21 mouse cellular contexts compared by ENCODE assay signal in the genomic region with DNA sequence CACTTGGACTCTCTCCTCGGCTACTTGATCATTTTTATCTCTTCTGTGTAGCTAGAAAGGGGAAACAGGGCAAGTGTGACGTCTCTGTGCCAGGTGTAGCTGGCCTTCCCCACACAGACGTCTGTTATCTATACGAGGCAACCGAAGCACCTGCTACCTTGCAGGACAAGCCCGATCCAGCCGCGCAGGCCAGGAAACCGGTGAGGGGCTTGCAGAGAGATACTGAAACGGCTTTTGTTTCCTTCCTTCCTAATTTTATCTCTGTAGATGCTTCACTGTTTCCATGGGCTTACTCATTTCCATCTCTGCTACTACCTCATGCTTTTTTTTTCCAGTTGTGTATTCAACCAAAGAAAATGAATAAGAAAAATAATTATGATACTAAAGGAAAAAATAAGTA.
DNase-seq lines count a peak whose midpoint lies in the region; ATAC-seq and TF ChIP-seq lines count a peak whose summit lies in the region.
"Had no signal": no experiment of that assay in that cellular context is flagged by ENCODE, and none has a peak within 500 bp of the region (broad histone marks: within the 10 kb centered on the region; RNA-seq: fewer than 3 reads in every experiment).

No protein-coding gene starts in this region.

- H3K27ac ChIP-seq in liver, embryonic 16.5 days (ENCODE audit: low read length): no peak overlapping the region
- no peak overlapping the region for H3K27ac ChIP-seq in midbrain, embryonic 13.5 days
- no peak overlapping the region for H3K27ac ChIP-seq in layer of hippocampus, adult 2 months
- H3K27ac ChIP-seq: embryonic facial prominence, embryonic 13.5 days; forebrain, embryonic 15.5 days; hindbrain, embryonic 12.5 days; kidney, embryonic 15.5 days; neural tube, embryonic 15.5 days; stomach, embryonic 15.5 days had no signal

- H3K4me2 ChIP-seq in liver, embryonic 16.5 days (ENCODE audit: low read depth, low read length): no peak overlapping the region
- H3K4me2 ChIP-seq in midbrain, embryonic 13.5 days (replicated peaks): no peak overlapping the region
- H3K4me2 ChIP-seq: embryonic facial prominence, embryonic 13.5 days; forebrain, embryonic 15.5 days; heart, embryonic 11.5 days; hindbrain, embryonic 12.5 days; kidney, embryonic 15.5 days; neural tube, embryonic 15.5 days; stomach, embryonic 15.5 days had no signal

- H3K4me1 ChIP-seq in liver, embryonic 16.5 days (ENCODE audit: control insufficient read depth, low read depth, low read length): peaks cover 3% of the 10 kb centered on the region
- H3K4me1 ChIP-seq in midbrain, embryonic 13.5 days (replicated peaks): no peaks in the 10 kb centered on the region
- H3K4me1 ChIP-seq: embryonic facial prominence, embryonic 13.5 days; hindbrain, embryonic 12.5 days; neural tube, embryonic 15.5 days; stomach, embryonic 15.5 days had no signal

- TF ChIP-seq CTCF in layer of hippocampus, adult 2 months (conservative IDR thresholded peaks at IDR 0.05): no peak

- H3K36me3 ChIP-seq in liver, embryonic 16.5 days (ENCODE audit: control insufficient read depth, insufficient read depth): no peaks in the 10 kb centered on the region
- no peaks in the 10 kb centered on the region for H3K36me3 ChIP-seq in midbrain, embryonic 13.5 days
- H3K36me3 ChIP-seq: embryonic facial prominence, embryonic 13.5 days; forebrain, embryonic 15.5 days; hindbrain, embryonic 12.5 days; kidney, embryonic 15.5 days; neural tube, embryonic 15.5 days; stomach, embryonic 15.5 days had no signal

- peak; percentile 60 for ATAC-seq in common myeloid progenitor, adult 5-6 weeks (replicated peaks; ENCODE audit: low read depth, poor library complexity, severe bottlenecking)
- ATAC-seq in liver, embryonic 16.5 days (ENCODE audit: low read depth): 0 out of 2 replicates have a peak, but pooled peaks have one; percentile 30
- ATAC-seq in midbrain, embryonic 13.5 days: no peak
- ATAC-seq: forebrain, embryonic 15.5 days; midbrain, embryonic 16.5 days had no signal

- H3K9me3 ChIP-seq in liver, embryonic 16.5 days (replicated peaks; ENCODE audit: control insufficient read depth, low read length): no peaks in the 10 kb centered on the region
- H3K9me3 ChIP-seq in midbrain, embryonic 13.5 days: no peaks in the 10 kb centered on the region
- H3K9me3 ChIP-seq: embryonic facial prominence, embryonic 13.5 days; forebrain, embryonic 15.5 days; hindbrain, embryonic 12.5 days; kidney, embryonic 15.5 days; neural tube, embryonic 15.5 days; stomach, embryonic 15.5 days had no signal

- no peak overlapping the region for H3K9ac ChIP-seq in liver, embryonic 16.5 days (ENCODE audit: low read depth, low read length)
- H3K9ac ChIP-seq in midbrain, embryonic 13.5 days (replicated peaks): no peak overlapping the region
- H3K9ac ChIP-seq: embryonic facial prominence, embryonic 13.5 days; forebrain, embryonic 15.5 days; hindbrain, embryonic 12.5 days; kidney, embryonic 15.5 days; neural tube, embryonic 15.5 days; stomach, embryonic 15.5 days had no signal

- 12% methylated on average over 10 of the region's 10 CpGs for WGBS in liver, embryonic 16.5 days (ENCODE audit: insufficient replicate concordance)
- 88% methylated on average over 10 of the region's 10 CpGs for WGBS in midbrain, embryonic 13.5 days

- DNase-seq in 416B (ENCODE audit: low read depth): peak; percentile 45
- DNase-seq in thymus, postnatal 0 days (ENCODE audit: low spot score): peak; percentile 80
- DNase-seq in frontal cortex, adult 2 months (ENCODE audit: extremely low spot score in 1 of 2, low spot score in 1 of 2): no peak
- no peak for DNase-seq in heart, adult 11 months
- no peak for DNase-seq in layer of hippocampus, adult 2 months (ENCODE audit: low spot score in 2 of 2)
- DNase-seq: adrenal gland, adult 2 months; cerebellum, adult 9-10 months; heart, postnatal 10 days; kidney, postnatal 4 days; right cerebral cortex, postnatal 14 days had no signal

- no peaks in the 10 kb centered on the region for H3K27me3 ChIP-seq in liver, embryonic 16.5 days (ENCODE audit: control insufficient read depth, insufficient read depth, low read depth, low read length)
- H3K27me3 ChIP-seq in midbrain, embryonic 13.5 days: no peaks in the 10 kb centered on the region
- H3K27me3 ChIP-seq: embryonic facial prominence, embryonic 13.5 days; forebrain, embryonic 15.5 days; hindbrain, embryonic 12.5 days; kidney, embryonic 15.5 days; neural tube, embryonic 15.5 days; stomach, embryonic 15.5 days had no signal

- no peak overlapping the region for H3K4me3 ChIP-seq in liver, embryonic 16.5 days (ENCODE audit: low read depth, low read length)
- H3K4me3 ChIP-seq in midbrain, embryonic 13.5 days (replicated peaks): no peak overlapping the region
- no peak overlapping the region for H3K4me3 ChIP-seq in layer of hippocampus, adult 2 months
- H3K4me3 ChIP-seq: embryonic facial prominence, embryonic 13.5 days; forebrain, embryonic 15.5 days; hindbrain, embryonic 12.5 days; kidney, embryonic 15.5 days; neural tube, embryonic 15.5 days; stomach, embryonic 15.5 days had no signal

Comparison
In these comparisons a context has a peak if more than half of its experiments do, and no peak if none do; other contexts are left out.
1. DNase-seq: peak in 416B (single experiment) and thymus, postnatal 0 days (single experiment); none in frontal cortex, adult 2 months (0 of 2), heart, adult 11 months (single experiment) and layer of hippocampus, adult 2 months (0 of 2).